Mouse (Mus musculus) kidney, postnatal 4 days (tissue): ENCODE measurements around the gene Bsdc1.

Experiments used
- DNase-seq, 2 experiments: peaks; one replicate each; pipeline ENCODE4 v3.0.0; 2021; ENCODE audit warnings: mixed read lengths in 2 of 2

The Bsdc1 gene

DNA sequence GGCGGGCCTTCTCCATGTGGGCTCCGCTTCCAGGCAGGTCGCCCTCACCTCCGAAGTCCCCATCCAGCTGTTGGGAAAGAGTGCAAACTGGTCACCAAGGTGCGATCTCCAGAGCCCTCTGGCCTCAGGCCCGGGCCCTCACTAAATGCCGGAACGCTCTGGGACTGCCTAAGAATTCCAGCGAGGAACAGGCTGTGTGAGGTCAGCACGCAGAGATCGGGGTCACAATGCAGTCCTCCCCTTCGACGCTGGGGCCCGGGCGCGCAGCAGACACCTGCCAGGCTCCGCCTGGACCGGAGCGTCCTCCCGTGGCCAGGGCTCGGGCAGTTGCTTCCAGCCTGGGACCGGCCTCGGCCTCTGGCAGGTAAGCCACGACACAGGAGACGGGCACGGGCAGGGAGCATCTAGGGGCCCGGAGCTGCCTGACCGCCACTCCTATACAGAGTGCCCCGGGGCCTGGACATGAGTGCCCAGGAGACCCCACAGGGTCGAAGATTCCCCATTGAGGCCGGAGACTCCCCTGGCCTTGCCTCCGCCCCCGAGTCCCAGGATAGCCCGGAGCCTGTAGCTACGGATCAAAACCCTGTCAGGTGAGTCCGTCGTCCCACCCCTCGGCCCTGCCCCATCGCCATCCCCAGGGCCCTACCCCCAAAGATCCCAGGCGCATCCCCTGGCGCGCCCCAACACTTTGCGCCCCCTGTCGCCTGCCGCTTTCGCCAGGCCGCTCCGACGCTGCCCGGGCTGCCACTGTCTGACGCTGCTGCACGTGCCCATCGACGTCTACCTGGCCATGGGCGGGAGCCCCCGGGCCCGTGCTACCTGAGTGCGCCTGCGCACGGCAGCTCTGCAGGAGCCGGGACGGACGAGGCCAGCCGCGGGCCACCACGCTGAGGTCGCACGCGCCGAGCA is 29.8 kb downstream of the Bsdc1 start, which contains the start of the genes Tssk3 and Fam229a:
Tssk3 (minus strand) TSS at position 51 of the 909 bp plus-strand sequence.
Fam229a (plus strand) TSS at position 219 of the 909 bp plus-strand sequence.
- DNase-seq, result peak; percentile 58 to 79

DNA sequence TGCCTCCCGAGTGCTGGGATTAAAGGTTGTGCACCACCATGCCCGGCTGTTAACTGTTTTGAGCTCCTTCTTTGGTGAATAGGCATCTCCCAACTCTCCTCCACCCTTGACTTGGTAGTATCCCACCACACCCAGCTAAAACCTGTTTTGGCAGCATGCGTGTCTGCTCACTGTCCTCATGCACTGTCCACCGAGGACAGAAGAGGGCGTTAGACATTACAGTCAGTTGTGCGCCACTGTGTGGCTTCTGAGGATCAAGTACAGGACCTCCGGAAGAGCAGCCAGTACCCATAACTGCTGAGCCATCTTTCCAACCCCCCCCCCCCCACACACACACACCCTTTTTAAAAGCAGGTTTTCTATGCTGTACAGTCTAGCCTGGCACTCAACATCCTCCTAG is 33.3 kb downstream of the Bsdc1 start:
- peak in 1 of 2 experiments; percentile 55 for DNase-seq

- DNase-seq, result no peak
These were observed 34.5 kb downstream of the Bsdc1 start for GRCm38 (mm10) chr4:129495672-129496562.

- DNase-seq, result peak; percentile 54 to 70
These were observed 35.2 kb downstream of the Bsdc1 start for GRCm38 (mm10) chr4:129496631-129497030.

DNA sequence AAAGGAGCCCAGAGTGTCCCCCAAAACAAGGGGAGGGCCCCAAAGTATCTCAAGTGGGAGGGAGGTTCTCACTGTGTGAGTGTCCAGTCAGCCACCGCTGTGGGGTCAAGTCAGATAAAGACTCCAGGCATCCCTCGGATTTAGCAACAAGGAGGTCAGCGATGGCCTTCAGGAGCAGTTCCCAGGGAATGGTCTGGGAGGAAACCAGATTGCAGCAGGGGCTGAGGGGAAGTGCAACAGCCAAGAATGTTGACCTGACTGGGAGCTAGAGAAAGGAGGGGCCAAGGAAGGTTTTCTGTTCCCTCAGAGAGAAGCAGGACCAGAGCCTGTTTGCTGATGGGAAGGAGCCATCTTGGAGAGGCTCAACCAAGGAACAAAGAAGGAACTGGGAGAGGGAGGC is 37.6 kb downstream of the Bsdc1 start:
- DNase-seq, result peak in 1 of 2 experiments; percentile 32

GRCm38 (mm10) chr4:129500017-129500416 is 38.6 kb downstream of the Bsdc1 start:
- DNase-seq, result no peak

- DNase-seq, result peak; percentile 95 to 96
These were observed 39.5 kb downstream of the Bsdc1 start for GRCm38 (mm10) chr4:129500607-129501566.

DNA sequence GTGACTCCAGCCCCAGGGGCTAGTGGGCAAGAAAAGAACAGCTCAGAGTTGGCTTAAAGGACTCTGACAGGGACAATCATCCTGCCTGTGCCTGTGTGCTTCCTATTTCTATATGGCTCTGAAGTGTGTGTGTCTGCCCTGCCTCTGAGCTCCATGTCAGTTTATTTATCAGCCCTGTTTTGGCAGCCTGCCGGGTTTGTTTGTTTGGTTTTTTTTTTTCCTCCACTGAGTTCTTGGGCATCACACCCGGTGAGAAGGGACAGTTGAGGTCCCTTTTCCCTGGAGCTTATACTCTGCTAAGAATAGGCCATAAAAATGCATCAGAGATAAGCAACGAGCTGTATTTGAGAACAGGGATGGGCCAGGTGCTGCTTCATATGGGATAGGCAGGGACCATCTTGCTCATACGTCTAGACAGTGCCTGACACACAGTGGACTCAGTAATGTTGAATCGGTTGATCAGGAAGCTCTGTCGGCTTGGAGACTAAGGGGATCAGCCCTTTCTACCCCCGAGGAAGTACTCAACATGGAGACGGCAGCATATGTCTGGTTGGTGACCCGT is 41.0 kb downstream of the Bsdc1 start:
- no peak for DNase-seq

DNA sequence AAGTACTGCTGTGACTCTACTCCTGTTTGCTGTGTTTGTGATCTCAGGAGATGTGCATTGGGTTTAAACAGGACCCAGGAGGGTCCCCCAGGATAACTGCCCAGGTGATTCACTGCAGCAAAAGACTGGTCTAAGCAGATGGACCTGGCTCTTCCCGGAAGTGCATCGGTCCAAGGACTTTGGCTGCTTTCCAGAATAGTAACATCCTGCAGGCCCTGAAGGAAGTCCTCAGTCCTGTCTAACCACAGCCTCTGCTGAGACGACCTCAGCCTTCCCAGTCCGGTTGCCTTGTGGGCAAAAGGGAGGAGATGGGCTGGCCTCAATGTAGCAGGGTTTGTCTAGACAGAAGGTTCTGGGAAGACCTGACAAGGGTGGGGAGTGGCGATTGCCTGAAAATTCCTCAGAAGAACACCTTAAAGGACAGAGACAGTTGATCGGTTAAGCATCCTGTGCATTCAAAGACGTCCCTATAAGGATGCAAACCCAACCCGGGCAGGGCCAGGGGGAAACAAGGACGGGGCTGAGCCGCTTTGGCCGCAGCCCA is 41.6 kb downstream of the Bsdc1 start:
- DNase-seq, result peak in 1 of 2 experiments; percentile 36

- DNase-seq, result no peak
These were observed 44.1 kb downstream of the Bsdc1 start for GRCm38 (mm10) chr4:129505511-129505910.

- no peak for DNase-seq
These were observed 46.3 kb downstream of the Bsdc1 start for GRCm38 (mm10) chr4:129507434-129508236.

- no peak for DNase-seq
These were observed 46.8 kb downstream of the Bsdc1 start for GRCm38 (mm10) chr4:129508237-129508515.

DNA sequence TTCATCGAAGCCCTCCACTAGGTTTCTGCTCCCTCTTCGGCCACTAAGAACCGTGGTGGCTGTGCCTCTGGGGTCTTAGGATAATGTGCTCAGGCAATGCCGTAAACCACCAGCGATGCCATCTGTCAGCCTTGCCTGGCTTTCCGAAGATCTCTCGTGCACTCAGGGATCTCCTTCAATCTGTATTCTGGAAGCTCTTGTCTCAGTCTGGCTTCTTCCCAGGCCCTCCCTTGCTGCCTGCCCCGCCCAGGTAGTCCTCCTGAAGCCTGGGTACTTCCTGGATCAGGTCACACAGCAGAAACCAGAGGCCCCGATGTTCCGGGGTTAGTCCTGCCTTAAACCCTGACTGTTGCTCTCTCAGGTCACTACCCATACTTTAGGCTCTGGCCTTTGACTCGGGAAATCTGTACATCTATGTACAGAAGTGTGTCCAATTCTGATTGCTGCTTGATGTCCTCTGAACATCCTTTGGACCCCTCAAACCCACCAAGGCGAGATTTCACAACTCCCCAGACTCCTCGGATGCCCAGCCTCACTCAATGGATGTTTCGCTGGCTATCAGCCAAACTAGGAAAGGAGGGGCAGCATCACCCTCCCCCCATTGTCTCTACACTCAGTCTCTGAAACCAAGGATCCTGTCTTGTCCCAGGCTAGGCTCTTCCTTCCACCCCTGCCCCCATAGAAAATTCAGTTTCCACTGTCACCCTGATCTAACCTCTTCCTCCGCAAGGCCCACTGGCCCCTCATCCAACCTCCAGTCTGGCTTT is 47.6 kb downstream of the Bsdc1 start:
- DNase-seq, result no peak

- DNase-seq, result no peak
These were observed 48.3 kb downstream of the Bsdc1 start for GRCm38 (mm10) chr4:129509650-129510049.

- no peak for DNase-seq
These were observed 49.5 kb downstream of the Bsdc1 start for GRCm38 (mm10) chr4:129510723-129511412.

DNA sequence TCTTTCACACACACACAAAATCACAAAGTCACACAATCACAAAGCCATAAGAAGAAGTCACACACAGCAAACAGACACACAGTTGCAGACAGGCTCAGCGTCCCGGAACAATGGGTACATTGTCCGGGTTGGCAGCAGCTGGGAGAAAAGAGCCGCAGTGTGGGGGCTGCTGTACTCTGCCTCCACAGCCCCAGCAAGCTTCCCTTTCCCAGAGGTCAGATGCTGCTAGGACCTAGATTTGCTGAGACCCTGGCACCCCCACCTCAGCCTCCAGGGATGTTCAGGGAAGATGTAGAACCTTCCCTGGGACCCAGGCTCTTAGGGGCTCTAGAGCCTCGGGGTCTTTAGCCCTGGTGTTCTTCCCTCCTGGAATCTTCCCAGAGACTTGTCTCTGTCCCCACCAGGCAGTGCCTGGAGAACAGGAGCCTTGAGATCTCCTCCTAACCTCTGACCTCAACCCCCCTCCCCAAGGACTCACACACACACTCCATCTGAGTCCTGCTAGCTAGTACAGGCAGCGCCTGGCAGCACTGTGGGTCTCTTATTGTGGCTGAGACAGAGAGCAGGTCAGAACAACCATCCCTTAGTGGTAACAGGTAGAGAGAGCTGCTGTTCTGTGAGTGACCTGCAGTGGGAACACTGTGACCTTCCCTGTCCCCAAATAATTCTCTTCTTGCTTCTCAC is 50.2 kb downstream of the Bsdc1 start:
- DNase-seq, result no peak

DNA sequence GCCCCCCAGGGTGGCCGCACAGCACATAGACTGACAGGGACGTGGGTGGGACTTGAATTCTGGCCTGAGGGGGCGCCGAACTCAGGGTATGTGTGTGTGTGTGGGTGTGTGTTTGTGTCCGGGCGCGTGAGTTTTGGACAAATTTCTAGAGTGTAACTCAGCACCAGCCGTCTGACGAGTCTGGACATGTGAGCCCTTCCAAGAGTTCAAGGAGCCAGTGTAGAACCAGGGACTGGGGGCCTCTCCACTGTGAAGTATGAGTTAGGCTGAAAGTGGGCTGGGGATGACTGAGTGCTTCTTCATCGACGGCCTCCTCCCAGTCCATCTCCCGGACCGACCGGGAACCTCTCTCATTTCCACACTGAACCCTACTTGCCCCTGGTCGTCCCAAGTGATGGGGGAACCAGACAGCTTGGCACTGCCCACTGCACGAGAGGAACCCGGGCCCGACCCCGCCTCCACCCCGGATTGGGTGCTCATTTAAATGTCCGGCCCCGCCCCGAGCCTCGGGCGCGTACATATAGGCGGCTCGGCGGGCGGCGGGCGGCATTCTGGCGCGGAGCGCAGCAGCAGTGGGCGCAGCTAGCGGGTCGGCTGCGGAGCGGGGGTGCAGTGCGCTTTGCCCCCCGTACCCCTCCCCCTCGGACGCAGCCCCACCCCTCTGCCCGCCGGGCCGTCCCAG is 51.8 kb downstream of the Bsdc1 start, which contains the start of gene Marcksl1:
Marcksl1 (plus strand) TSS at position 496 of the 682 bp plus-strand sequence.
- peak; percentile 96 to 97 for DNase-seq

DNA sequence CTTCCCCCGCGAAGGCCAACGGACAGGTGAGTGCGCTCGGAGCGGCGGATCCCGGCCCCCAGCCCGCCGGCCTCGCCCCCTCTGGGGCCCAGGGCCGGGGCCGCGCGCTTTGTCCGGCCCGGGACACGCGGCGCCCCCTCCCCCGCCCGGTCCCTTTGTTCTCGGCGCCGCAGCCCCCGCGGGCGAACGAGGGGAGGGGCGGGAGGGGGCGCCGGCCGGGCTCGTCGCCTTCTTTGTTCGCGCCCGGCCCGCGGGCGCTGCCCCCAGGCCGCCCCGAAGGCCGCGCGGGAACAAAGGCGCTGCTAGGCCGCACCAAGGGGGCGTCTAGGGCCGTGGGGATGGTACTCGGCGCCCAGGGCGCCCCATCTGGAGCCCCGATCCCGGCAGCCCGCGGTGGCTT is 52.5 kb downstream of the Bsdc1 start:
- DNase-seq, result peak in 1 of 2 experiments; percentile 41
